Mouse (Mus musculus): Measurements from ENCODE around the gene 3110082I17Rik. TPM values are rescaled to one million over a fixed set of nuclear protein-coding genes. Genes with fewer than 3 reads are reported as not detected.

The 3110082I17Rik gene
- polyA plus RNA-seq, 2 experiments: 11.2 to 11.6 TPM

DNA sequence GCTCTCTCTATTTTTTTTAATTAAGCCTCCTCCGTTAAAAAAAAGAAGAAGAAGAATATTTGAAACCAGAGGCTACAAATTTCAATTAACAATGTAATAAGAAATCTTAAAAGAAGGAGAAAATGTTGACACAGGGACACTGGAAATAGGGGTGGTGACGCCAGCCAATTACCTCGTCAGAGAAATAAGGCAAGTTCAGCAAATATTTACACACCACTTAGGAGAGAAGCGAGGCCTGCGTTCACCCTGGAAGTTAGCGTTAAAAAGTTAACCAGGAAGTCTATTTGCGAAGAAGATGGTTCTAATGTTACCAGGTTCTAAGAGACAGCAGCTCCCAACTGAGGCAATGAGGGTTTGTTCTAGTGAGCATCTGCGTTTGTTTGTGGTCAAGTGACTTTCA lies 3.1 kb downstream of the 3110082I17Rik start:
- Histone ChIP-seq H3K36me3 (replicated peaks; ENCODE audit: control insufficient read depth, insufficient read depth, low read depth) (no peaks in the 10 kb centered on the region), H3K4me2 (ENCODE audit: low read depth) (no peak overlapping the region), H3K9ac (replicated peaks) (no peak overlapping the region), H3K9me3 (ENCODE audit: control insufficient read depth, low read length) (no peaks in the 10 kb centered on the region), H3K27ac (no peak overlapping the region), H3K27me3 (ENCODE audit: control insufficient read depth, insufficient read depth, low read length) (no peaks in the 10 kb centered on the region), H3K4me3 (ENCODE audit: insufficient read depth in 1 of 2, low read depth in 2 of 2, low read length in 2 of 2) (no peak overlapping the region), H3K4me1 (replicated peaks; ENCODE audit: control insufficient read depth in 2 of 2, insufficient read depth in 2 of 2, low read length in 1 of 2) (peaks cover 0 to 10% of the 10 kb centered on the region in 2 experiments; a peak in 3 of 4 replicates)
- no peak for ATAC-seq (ENCODE audit: insufficient read depth)
- TF ChIP-seq EP300 (IDR thresholded peaks at IDR 0.05; ENCODE audit: low read depth) (no peak), CTCF (IDR thresholded peaks at IDR 0.05; ENCODE audit: low read depth) (no peak)
- WGBS (ENCODE audit: insufficient replicate concordance): 74% methylated on average over 8 of the region's 8 CpGs
- DNase-seq (ENCODE audit: low read depth in 3 of 3, low spot score in 3 of 3): no peak

DNA sequence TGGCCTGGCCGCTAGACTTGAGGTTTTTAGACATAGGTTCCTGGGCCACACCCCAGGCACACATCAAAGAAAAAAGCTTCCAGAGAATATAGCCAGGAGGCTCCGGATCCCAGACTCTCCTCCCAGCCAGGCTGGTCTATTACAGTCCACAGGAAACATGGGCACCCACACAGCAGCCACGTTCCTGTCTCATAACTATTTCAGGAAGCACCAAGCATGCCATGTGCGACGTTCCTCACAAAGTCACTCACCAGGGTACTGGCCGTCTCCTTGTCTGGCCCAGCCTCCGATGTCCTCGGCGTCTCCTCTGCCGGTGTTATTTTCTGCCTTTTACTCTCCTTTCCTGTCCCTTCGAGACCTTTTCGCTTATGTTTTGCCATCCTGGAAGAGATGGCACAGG lies 5.2 kb downstream of the 3110082I17Rik start:
- TF ChIP-seq EP300 (IDR thresholded peaks at IDR 0.05; ENCODE audit: low read depth): no peak
- no peak for TF ChIP-seq CTCF (IDR thresholded peaks at IDR 0.05; ENCODE audit: low read depth)
- no peak overlapping the region for H3K27ac ChIP-seq
- no peak for DNase-seq (ENCODE audit: low read depth in 3 of 3, low spot score in 3 of 3)
- no peaks in the 10 kb centered on the region for H3K36me3 ChIP-seq (replicated peaks; ENCODE audit: control insufficient read depth, insufficient read depth, low read depth)
- no peaks in the 10 kb centered on the region for H3K9me3 ChIP-seq (ENCODE audit: control insufficient read depth, low read length)
- no peak overlapping the region for H3K9ac ChIP-seq (replicated peaks)
- no peak overlapping the region for H3K4me2 ChIP-seq (ENCODE audit: low read depth)
- peaks cover 0 to 8% of the 10 kb centered on the region in 2 experiments; a peak in 2 of 4 replicates for H3K4me1 ChIP-seq (replicated peaks; ENCODE audit: control insufficient read depth in 2 of 2, insufficient read depth in 2 of 2, low read length in 1 of 2)
- no peak overlapping the region for H3K4me3 ChIP-seq (ENCODE audit: insufficient read depth in 1 of 2, low read depth in 2 of 2, low read length in 2 of 2)
- WGBS (ENCODE audit: insufficient replicate concordance): 71% methylated on average over 12 of the region's 12 CpGs
- ATAC-seq (ENCODE audit: insufficient read depth): no peak
- H3K27me3 ChIP-seq (ENCODE audit: control insufficient read depth, insufficient read depth, low read length): no peaks in the 10 kb centered on the region

DNA sequence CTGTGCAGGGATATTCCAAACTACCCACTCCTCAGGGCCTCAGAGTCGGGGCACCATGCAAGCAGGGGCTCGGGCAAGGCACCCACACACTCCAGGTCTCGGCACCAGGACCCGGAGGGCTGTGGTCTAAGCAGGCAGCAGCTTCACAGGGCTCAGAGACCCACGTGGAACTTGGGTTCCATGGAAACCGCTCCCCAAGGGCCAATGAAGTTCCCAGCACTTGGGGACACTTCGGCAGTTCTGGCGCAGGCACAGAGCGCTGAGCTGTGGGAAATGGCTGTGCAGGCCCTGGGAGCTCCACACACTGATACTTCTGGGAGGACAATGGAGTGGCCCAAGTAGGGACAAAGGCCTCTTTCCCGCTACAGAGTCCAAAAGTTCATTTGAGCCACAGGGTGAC lies 7.3 kb downstream of the 3110082I17Rik start:
- Histone ChIP-seq H3K9me3 (ENCODE audit: control insufficient read depth, low read length) (no peaks in the 10 kb centered on the region), H3K27me3 (ENCODE audit: control insufficient read depth, insufficient read depth, low read length) (no peaks in the 10 kb centered on the region), H3K4me2 (ENCODE audit: low read depth) (no peak overlapping the region), H3K9ac (replicated peaks) (no peak overlapping the region), H3K4me1 (replicated peaks; ENCODE audit: control insufficient read depth in 2 of 2, insufficient read depth in 2 of 2, low read length in 1 of 2) (no peaks in the 10 kb centered on the region), H3K27ac (no peak overlapping the region), H3K36me3 (replicated peaks; ENCODE audit: control insufficient read depth, insufficient read depth, low read depth) (no peaks in the 10 kb centered on the region), H3K4me3 (ENCODE audit: insufficient read depth in 1 of 2, low read depth in 2 of 2, low read length in 2 of 2) (no peak overlapping the region)
- TF ChIP-seq CTCF (IDR thresholded peaks at IDR 0.05; ENCODE audit: low read depth): no peak
- 70% methylated on average over 10 of the region's 10 CpGs for WGBS (ENCODE audit: insufficient replicate concordance)
- ATAC-seq (ENCODE audit: insufficient read depth): no peak
- no peak for DNase-seq (ENCODE audit: low read depth in 3 of 3, low spot score in 3 of 3)

DNA sequence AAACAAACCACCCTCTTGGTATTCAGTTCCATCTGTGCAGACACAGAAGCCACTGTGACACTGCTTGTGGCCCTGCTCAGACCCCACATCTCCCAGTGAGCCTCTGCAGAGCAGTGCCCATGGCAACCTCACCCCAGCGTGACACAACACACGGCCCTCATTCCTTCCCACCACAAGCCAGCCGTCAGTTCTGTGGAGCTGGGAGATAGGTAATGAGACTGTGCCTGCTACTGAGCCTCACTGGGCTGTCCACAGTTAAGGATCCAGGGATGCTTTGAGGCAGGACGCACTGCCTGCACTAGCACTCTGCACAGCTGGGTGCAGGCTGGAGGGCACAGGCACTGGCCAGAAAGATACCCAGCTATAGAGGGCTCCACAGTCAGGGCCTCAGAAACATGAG lies 10.4 kb downstream of the 3110082I17Rik start:
- ATAC-seq (ENCODE audit: insufficient read depth) (no peak), DNase-seq (ENCODE audit: low read depth in 3 of 3, low spot score in 3 of 3) (no peak)
- Histone ChIP-seq H3K4me3 (ENCODE audit: insufficient read depth in 1 of 2, low read depth in 2 of 2, low read length in 2 of 2) (no peak overlapping the region), H3K9me3 (ENCODE audit: control insufficient read depth, low read length) (no peaks in the 10 kb centered on the region), H3K36me3 (replicated peaks; ENCODE audit: control insufficient read depth, insufficient read depth, low read depth) (no peaks in the 10 kb centered on the region), H3K27me3 (ENCODE audit: control insufficient read depth, insufficient read depth, low read length) (no peaks in the 10 kb centered on the region), H3K9ac (replicated peaks) (no peak overlapping the region), H3K4me1 (replicated peaks; ENCODE audit: control insufficient read depth in 2 of 2, insufficient read depth in 2 of 2, low read length in 1 of 2) (no peaks in the 10 kb centered on the region), H3K4me2 (ENCODE audit: low read depth) (no peak overlapping the region), H3K27ac (no peak overlapping the region)
- 55% methylated on average over 4 of the region's 4 CpGs for WGBS (ENCODE audit: insufficient replicate concordance)
- TF ChIP-seq CTCF (IDR thresholded peaks at IDR 0.05; ENCODE audit: low read depth) (no peak), EP300 (IDR thresholded peaks at IDR 0.05; ENCODE audit: low read depth) (no peak)

DNA sequence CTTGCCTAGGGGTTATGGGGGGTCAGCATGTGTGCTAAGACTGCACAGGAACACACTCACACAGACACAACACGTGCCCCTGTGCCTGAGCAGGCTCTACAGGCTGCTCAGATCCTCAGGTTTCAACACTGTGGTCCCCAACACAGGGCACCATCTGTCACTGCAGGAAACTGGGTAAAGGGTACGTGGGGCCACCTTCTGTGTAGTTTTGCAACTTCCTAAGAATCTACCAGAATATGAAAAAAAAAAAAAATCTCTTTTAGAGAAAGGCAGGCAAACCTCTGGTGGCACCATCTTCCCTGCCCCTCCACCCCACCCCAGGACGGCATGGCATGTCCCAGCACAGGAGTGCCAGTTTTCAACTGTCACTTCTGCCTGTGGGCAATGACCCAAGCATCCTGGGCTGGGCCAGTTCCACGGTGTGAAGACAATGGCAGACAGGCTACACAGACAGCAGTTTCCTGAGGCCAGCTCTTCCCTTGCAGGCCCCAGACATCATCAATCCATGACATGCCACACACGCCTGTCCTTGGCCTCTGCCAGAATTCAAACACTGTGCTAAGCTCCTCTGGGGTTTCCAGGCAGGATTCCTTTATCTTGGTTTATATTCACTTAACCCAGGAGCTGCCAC lies 11.1 kb downstream of the 3110082I17Rik start:
- Histone ChIP-seq H3K9ac (replicated peaks) (no peak overlapping the region), H3K36me3 (replicated peaks; ENCODE audit: control insufficient read depth, insufficient read depth, low read depth) (no peaks in the 10 kb centered on the region), H3K4me2 (ENCODE audit: low read depth) (no peak overlapping the region), H3K4me1 (replicated peaks; ENCODE audit: control insufficient read depth in 2 of 2, insufficient read depth in 2 of 2, low read length in 1 of 2) (no peaks in the 10 kb centered on the region), H3K27ac (no peak overlapping the region), H3K27me3 (ENCODE audit: control insufficient read depth, insufficient read depth, low read length) (no peaks in the 10 kb centered on the region), H3K4me3 (ENCODE audit: insufficient read depth in 1 of 2, low read depth in 2 of 2, low read length in 2 of 2) (no peak overlapping the region), H3K9me3 (ENCODE audit: control insufficient read depth, low read length) (no peaks in the 10 kb centered on the region)
- ATAC-seq (ENCODE audit: insufficient read depth) (no peak), DNase-seq (ENCODE audit: low read depth in 3 of 3, low spot score in 3 of 3) (no peak)
- TF ChIP-seq CTCF (IDR thresholded peaks at IDR 0.05; ENCODE audit: low read depth) (no peak), EP300 (IDR thresholded peaks at IDR 0.05; ENCODE audit: low read depth) (no peak)
- WGBS (ENCODE audit: insufficient replicate concordance): 34% methylated on average over 5 of the region's 5 CpGs

All from liver, embryonic 14.5 days (tissue).